Mouse (Mus musculus) kidney, postnatal 36 days (tissue): Measurements from ENCODE around the gene Nipsnap1.

Experiments
- DNase-seq, 2 experiments: peaks; one replicate each; pipeline ENCODE4 v3.0.0; 2021 to 2022; ENCODE audit warnings: mixed read lengths in 2 of 2

Gene Nipsnap1

DNA sequence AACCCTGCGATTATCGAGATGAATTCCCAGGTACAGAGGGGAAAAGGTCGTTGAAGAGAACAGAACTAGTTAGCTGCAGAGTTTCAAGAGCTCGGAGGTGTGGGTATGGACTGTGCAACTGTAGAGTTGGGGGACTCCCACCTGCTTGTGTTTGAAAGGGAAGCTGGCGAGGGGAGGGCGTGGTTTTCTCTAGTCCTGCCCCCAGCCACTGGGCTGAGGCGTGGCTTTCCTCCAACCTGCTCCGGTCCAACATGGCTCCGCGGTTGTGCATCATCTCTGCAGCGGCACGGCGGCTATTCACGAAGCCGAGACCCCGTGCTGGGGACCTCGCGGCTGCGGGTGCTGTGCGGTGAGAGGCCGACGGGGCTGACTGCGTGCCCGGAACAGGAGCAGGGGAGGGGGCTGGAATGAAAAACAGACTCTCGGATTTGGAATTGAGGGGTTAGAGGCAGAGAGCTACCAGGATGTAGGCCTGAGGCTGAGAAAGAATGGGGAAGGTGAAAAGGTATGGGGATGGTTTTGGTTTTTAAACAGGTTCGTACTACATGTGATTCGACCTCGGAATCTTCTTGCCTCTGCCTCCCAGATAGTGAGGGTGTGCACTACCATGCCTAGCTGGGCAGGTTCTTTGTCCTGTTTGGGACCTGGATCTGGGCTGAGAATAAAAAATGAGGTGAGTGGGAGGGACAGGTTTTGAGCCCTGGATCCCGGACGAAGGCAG lies at the start of gene Nipsnap1:
Gene Nipsnap1, plus strand, starts transcription at position 197 of the 721 bp plus-strand sequence.
- DNase-seq: peak; percentile 88 to 92

- DNase-seq: no peak
These were observed 47.5 kb upstream of the Nipsnap1 start for GRCm38 (mm10) chr11:4826152-4826778.

DNA sequence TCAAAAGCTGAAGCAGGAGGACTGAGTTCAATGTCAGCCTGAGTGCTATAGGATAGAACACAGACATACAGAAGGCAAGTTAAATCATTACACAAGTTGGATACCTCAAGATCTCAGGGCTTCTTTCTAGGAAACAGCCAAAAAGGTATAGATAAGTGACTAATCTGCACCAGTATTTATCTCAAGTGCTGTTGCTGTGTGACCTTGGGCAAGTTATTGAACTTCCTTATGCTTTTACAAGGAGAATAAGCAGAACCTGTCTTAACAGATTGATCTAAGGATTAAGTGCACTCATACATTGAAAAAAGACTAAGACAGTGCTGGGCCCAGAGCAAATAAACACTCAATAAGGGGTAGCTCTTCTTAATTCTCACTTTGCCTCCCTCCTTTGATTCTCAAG lies 46.4 kb upstream of the Nipsnap1 start:
- DNase-seq: no peak

GRCm38 (mm10) chr11:4827916-4828315 lies 45.8 kb upstream of the Nipsnap1 start:
- DNase-seq: no peak

GRCm38 (mm10) chr11:4831066-4831465 lies 42.7 kb upstream of the Nipsnap1 start:
- DNase-seq: no peak

- no peak for DNase-seq
These were observed 40.3 kb upstream of the Nipsnap1 start for GRCm38 (mm10) chr11:4833295-4833939.

GRCm38 (mm10) chr11:4835436-4835835 lies 38.3 kb upstream of the Nipsnap1 start:
- no peak for DNase-seq

DNA sequence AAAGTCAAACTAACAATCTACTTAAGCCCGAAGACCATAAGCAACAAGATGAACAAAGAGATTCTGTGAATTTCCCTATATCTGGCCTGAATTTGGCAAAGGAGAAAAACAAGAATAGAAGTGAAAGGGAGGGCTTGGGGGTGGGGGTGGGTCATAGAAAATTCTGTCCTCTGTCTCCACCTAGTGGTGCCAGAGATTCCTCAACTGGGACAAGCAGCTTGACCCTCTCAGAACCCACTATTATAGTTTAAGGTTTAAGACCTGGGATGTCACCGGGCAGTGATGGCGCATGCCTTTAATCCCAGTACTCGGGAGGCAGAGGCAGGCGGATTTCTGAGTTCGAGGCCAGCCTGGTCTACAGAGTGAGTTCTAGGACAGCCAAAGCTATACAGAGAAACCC lies 37.0 kb upstream of the Nipsnap1 start:
- DNase-seq: peak; percentile 45 to 75

DNA sequence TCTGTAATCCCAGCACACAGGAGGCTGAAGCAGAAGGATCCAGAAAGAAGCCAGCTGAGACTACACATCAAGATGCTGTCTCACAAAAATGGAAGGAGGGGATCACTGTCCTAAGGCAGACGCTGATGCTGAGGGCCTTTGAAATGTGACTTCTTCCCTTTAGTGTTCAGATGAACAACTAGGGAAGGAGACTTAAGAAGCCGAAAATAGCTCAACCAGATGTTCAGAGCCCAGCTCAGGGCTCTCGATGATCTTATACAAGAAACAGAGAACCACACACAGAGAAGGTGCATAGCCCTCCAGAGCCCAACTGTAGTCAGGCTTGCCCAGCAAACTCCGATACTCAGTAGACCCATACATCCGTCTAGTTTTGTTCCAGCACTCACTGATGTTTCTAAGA lies 36.4 kb upstream of the Nipsnap1 start:
- no peak for DNase-seq

DNA sequence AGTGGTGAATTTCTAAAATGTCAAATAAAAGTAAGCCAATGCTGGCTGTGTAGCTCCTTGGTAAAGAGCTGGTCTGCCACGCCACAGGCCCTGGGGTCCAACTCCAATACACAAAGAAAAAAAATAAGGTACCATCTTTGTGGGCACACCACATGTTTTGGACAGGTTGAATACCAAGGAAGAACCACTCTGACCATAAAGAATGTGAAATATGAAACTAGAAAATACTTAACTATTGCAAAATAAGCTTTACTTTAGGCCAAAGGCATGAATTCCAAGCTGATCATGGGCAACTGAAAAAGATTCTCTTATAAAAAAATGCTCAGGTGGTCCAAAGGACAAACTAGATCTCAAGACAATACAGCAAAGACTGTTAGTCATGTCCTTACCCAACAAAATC lies 35.5 kb upstream of the Nipsnap1 start:
- no peak for DNase-seq

DNA sequence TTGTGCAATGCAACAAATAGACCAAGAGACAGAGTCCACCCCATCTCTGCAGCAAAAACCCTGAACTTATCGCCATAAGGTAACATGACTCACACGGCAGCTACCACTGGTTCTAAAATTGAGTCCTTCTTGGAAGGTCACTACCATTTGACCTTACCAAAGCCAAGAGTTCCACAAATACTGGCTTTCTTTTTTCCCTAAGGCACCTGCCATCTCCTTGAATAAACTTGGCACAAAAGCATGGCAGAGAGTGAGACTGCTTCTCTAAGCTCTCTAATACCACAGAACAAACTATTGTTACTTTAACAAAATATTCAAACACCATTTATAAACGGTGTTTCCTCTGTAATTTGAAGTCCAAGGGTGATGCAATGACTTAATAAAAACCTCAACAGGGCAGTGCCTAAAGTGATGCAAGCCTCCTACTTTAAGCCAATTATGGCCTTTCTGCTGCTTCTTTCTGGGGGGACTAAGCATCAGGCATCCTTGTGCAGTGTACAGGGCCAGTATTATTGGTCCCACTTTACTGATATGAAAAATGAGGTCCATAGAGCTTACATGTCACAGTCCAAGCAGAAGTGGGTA lies 32.7 kb upstream of the Nipsnap1 start:
- no peak for DNase-seq

DNA sequence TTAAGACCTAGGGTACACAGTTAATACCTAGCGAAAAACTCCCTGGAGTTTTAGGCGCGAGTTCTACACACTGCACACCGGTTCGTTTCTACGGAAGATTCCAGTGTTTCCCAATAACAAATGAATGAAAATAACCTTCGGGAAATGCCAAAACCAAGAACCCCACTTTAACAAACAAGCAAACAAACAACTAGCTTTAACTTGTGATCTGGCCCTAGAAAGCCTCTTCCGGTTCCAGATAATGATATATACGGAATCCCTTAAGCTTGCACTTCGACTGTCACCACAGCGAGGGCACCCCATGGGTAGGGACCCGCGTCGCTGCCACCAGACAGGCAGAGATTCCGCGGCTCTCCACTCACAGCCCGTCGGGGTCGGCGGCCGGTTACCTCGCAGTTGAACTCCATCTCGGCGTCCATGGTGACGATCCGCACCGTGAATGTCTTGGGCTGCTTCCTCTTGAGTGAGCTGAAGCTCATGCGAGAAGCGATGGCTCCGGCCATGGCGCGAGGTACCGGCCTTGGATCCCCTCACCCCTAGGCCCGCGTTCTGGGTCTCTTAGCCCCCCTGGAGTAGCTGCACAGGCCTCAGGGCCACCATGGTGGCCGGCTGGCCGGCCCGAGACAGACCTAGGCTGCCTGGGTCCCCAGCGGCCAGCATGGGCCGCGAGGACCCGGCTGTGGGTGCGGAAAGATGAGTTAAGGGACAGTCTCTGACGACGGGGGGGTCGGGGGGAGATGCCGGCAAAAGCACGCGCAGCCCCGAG lies 25.1 kb upstream of the Nipsnap1 start:
- peak; percentile 33 to 70 for DNase-seq

DNA sequence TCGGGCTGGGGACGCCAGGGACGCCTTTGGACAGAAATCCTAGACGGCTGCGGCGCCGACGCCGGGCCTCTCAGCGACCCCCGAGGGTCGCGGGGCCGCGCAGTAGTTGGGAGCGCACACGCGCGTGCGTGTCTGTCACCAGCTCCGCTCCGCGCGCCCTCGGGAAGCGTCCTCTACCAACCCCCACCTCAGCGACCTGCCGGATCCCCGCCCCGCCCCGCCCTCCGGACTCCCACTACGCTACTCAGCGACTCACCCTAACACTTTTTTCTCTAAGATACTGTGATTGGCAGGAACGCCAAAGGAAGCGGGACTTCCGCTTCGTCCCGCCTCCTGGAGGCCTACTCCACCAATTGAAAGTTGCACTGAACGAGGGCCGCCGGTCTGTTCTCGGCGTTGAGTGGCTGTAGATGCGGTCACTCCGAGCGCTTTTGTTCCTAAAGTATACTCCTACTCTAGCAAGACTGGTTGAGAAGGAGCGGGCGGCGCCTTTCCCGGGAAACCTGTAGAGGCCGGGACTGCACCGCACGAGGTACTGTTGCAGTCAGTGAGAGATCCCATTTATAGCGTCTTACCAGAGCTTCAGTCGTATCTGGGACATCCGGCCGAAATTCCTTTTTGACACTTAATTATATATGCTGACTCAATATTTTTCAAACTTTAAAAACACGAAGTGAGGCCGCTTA lies 24.4 kb upstream of the Nipsnap1 start, which contains the start of gene Nf2:
Gene Nf2, minus strand, starts transcription at position 279 of the 686 bp plus-strand sequence.
- peak; percentile 98 to 100 for DNase-seq

GRCm38 (mm10) chr11:4850404-4850803 lies 23.3 kb upstream of the Nipsnap1 start:
- no peak for DNase-seq

GRCm38 (mm10) chr11:4853021-4853420 lies 20.7 kb upstream of the Nipsnap1 start:
- DNase-seq: no peak

GRCm38 (mm10) chr11:4854181-4854580 lies 19.6 kb upstream of the Nipsnap1 start:
- DNase-seq: no peak

DNA sequence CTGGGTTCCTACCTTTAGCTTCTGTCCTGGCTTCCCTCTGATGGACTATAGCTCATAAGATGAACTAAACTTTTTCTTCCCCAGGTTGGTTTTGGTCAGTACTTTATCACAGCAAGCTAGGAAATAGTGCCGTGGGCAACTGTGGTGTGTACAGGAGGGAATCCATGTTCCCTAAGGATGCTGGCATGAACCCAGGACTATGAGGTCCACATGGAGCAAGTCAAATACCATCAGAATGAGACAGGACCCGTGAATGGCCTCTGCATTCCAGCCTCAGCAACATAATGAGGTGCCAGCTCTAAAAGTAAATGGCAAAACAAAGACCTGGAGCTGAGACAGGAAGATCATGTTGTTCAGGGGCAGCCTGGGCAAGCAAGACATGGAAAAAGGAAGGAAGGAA lies 15.3 kb upstream of the Nipsnap1 start:
- no peak for DNase-seq

DNA sequence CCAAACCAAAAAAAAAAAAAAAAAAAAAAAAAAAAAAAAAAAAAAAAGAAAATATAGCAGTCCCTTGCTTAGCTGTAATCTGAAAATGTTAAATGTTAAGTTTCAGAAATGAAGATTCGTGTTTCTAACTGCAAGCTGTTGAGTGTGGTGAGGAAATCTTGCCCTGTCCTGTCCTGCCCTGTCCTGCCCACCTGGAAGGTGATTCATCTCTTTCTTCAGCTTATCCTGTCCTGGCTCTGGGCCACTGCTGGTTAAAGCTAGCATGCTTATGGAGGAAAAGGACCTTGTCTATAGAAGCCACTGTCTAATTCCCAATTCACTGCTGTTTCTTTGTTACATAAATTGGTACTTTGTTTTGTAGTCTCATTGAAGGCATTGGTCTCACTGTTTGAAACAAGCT lies 12.8 kb upstream of the Nipsnap1 start:
- no peak for DNase-seq

GRCm38 (mm10) chr11:4861816-4862604 lies 11.7 kb upstream of the Nipsnap1 start:
- DNase-seq: no peak

GRCm38 (mm10) chr11:4862730-4863129 lies 11.0 kb upstream of the Nipsnap1 start:
- DNase-seq: no peak

- DNase-seq: peak; percentile 74 to 85
These were observed 8.0 kb upstream of the Nipsnap1 start for GRCm38 (mm10) chr11:4865645-4866251.
